Mouse (Mus musculus): ENCODE measurements around the gene Pde8b. TPM values are rescaled to one million over a fixed set of nuclear protein-coding genes. Genes with fewer than 3 reads are reported as not detected.
A peak's percentile ranks its signal among the peaks of the same experiment; 100 is the strongest.

Pde8b gene
- polyA plus RNA-seq (2014; fragmentation: Nextera tagmentation; extraction: Ambion mirVana), result 3.6 and 5.2 TPM in 2 replicates

DNA sequence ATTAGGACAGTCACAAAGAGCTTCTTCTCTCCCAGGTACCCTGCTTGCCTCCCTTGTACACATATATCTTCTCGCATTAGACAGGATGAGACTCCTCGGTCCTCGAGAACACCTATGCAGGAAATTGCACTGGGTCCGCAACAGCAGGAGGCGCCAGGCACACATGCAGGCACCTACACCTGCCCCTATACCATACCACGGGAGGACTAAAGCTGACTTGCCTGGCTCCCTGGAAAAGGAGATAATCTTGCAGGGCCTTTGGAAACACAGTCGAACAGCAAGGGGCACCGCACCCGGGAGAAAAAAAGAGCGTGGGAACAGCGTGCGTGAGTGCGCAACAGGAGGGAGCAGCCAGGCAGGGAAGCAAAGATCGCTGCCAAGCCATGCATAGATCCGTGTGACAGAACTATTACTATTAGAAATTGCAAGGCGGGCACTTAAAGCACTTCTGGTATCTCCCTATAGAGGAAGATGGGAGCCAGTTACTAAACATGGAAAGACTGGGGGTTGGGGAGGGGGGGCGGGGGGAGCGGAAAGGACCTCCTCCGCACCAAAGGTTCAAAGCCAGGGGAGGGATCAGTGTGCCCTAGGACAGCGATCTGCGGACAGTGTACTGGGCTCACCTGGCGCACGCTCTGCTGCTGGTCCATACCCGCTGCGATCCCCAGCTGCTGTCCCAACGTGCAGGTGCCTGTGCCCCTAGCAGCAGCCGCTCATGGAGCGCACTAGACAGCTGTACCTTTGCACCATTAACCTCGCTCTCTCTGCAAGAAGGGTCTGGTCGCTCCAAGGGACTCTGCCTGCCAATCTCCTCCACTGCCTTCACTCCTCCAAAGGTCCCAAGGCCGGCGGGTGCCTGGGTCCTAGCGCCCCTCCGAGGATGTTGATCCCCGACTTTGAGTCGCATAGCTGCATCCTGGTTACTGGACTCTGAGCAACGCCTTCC is at the start of gene Pde8b:
Gene Pde8b (minus strand): TSS at position 826 of the 946 bp plus-strand sequence.
- no peaks in the 10 kb centered on the region; the same call in 1 of the 2 replicates for H3K4me1 ChIP-seq (ENCODE audit: control insufficient read depth, insufficient read depth, low read length)
- H3K27me3 ChIP-seq (replicated peaks; ENCODE audit: control insufficient read depth, insufficient read depth, low read length), result no peaks in the 10 kb centered on the region
- no peak; the same call in 1 of the 2 replicates for ATAC-seq
- peak within 1 kb of the TSS; percentile 27 for H3K4me3 ChIP-seq (ENCODE audit: low read depth, low read length)
- no peaks in the 10 kb centered on the region for H3K36me3 ChIP-seq (ENCODE audit: control insufficient read depth, insufficient read depth, low read length)
- peak within 1 kb of the TSS; percentile 59 for H3K4me2 ChIP-seq (ENCODE audit: low read length)
- H3K27ac ChIP-seq (ENCODE audit: low read depth, low read length), result no peak within 1 kb of the TSS
- DNase-seq (ENCODE audit: low spot score), result peak; percentile 33
- H3K9ac ChIP-seq (ENCODE audit: low read length), result peak within 1 kb of the TSS; percentile 50; the same call in 1 of the 2 replicates
- H3K9me3 ChIP-seq (replicated peaks; ENCODE audit: control insufficient read depth, low read length), result no peaks in the 10 kb centered on the region
- WGBS, result 4% methylated on average over 37 of the region's 37 CpGs

DNA sequence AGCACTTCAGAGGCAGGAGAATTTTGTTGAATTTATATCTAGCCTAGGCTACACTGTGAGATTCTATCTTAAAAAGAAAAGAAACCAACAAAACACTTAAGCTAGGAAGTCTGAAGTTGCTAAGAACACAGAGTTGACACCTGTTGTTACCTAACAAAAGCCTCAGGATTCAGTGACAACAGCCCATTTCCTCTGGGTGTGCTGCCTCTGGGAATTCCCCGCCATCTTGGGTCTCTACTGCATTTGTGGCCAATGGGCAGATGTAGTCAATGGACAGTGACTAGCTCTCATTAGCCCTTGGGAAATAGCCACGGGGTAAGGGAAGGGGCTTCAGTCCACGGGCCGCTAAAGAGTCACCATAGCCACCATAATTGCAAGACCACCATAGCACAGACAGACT is 41.8 kb upstream of the Pde8b start:
- Histone ChIP-seq H3K36me3 (ENCODE audit: control insufficient read depth, insufficient read depth, low read length) (no peaks in the 10 kb centered on the region), H3K27ac (ENCODE audit: low read depth, low read length) (no peak overlapping the region), H3K9me3 (replicated peaks; ENCODE audit: control insufficient read depth, low read length) (no peaks in the 10 kb centered on the region), H3K4me2 (ENCODE audit: low read length) (no peak overlapping the region), H3K4me3 (ENCODE audit: low read depth, low read length) (no peak overlapping the region), H3K4me1 (ENCODE audit: control insufficient read depth, insufficient read depth, low read length) (no peaks in the 10 kb centered on the region), H3K9ac (ENCODE audit: low read length) (no peak overlapping the region), H3K27me3 (replicated peaks; ENCODE audit: control insufficient read depth, insufficient read depth, low read length) (no peaks in the 10 kb centered on the region)
- DNase-seq (ENCODE audit: low spot score), result no peak
- WGBS, result 19% methylated on average over 4 of the region's 4 CpGs
- ATAC-seq, result no peak

DNA sequence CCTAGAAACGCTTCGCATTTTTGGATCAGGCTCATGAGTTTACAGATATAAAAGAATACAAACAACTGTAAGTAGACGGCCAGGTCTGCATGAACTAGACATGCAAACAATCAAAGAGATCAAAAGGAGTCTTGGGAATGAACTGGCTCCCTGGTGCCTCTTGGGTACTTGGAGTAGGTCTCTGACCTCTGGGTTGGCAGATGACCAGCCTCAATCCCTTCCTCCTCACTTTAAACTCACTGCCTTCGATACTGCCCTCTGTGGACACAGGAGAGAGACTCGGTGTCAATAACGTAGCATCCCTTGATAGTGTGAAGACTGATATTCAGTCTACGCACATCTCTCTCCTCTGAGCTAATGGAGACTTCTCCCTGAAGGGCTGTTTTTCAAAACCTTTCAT is 37.9 kb upstream of the Pde8b start:
- no peaks in the 10 kb centered on the region for H3K9me3 ChIP-seq (replicated peaks; ENCODE audit: control insufficient read depth, low read length)
- no peaks in the 10 kb centered on the region for H3K36me3 ChIP-seq (ENCODE audit: control insufficient read depth, insufficient read depth, low read length)
- no peaks in the 10 kb centered on the region for H3K4me1 ChIP-seq (ENCODE audit: control insufficient read depth, insufficient read depth, low read length)
- no peak overlapping the region for H3K4me2 ChIP-seq (ENCODE audit: low read length)
- 78% methylated on average over 7 of the region's 7 CpGs for WGBS
- H3K4me3 ChIP-seq (ENCODE audit: low read depth, low read length), result no peak overlapping the region
- H3K9ac ChIP-seq (ENCODE audit: low read length), result no peak overlapping the region
- no peak overlapping the region for H3K27ac ChIP-seq (ENCODE audit: low read depth, low read length)
- ATAC-seq (no peak), DNase-seq (ENCODE audit: low spot score) (no peak)
- H3K27me3 ChIP-seq (replicated peaks; ENCODE audit: control insufficient read depth, insufficient read depth, low read length), result no peaks in the 10 kb centered on the region

DNA sequence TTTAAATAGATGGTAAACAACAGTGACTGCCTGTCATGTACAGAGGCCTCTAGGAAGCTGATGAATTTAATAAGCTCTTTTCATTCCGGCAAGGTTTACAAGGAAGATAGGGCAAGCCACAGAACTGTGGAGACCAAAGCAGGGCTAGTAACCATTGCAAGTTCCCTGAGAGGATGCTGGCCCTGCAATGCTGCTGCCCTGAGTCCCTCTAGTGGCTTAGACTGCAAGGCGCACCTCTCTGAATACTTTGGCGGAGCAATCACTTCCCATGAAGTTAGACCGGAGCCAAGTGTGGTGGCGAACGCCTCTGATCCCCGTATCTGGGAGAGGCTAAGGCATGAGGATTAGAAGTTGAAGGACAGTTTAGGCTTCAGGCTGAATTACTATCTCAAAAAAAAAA is 36.9 kb upstream of the Pde8b start:
- Histone ChIP-seq H3K9ac (ENCODE audit: low read length) (no peak overlapping the region), H3K27me3 (replicated peaks; ENCODE audit: control insufficient read depth, insufficient read depth, low read length) (no peaks in the 10 kb centered on the region), H3K9me3 (replicated peaks; ENCODE audit: control insufficient read depth, low read length) (no peaks in the 10 kb centered on the region), H3K4me2 (ENCODE audit: low read length) (no peak overlapping the region), H3K4me1 (ENCODE audit: control insufficient read depth, insufficient read depth, low read length) (no peaks in the 10 kb centered on the region), H3K27ac (ENCODE audit: low read depth, low read length) (no peak overlapping the region), H3K4me3 (ENCODE audit: low read depth, low read length) (no peak overlapping the region), H3K36me3 (ENCODE audit: control insufficient read depth, insufficient read depth, low read length) (no peaks in the 10 kb centered on the region)
- peak; percentile 90 for DNase-seq (ENCODE audit: low spot score)
- 5% methylated on average over 7 of the region's 7 CpGs for WGBS
- peak; percentile 83; the same call in 1 of the 2 replicates for ATAC-seq

DNA sequence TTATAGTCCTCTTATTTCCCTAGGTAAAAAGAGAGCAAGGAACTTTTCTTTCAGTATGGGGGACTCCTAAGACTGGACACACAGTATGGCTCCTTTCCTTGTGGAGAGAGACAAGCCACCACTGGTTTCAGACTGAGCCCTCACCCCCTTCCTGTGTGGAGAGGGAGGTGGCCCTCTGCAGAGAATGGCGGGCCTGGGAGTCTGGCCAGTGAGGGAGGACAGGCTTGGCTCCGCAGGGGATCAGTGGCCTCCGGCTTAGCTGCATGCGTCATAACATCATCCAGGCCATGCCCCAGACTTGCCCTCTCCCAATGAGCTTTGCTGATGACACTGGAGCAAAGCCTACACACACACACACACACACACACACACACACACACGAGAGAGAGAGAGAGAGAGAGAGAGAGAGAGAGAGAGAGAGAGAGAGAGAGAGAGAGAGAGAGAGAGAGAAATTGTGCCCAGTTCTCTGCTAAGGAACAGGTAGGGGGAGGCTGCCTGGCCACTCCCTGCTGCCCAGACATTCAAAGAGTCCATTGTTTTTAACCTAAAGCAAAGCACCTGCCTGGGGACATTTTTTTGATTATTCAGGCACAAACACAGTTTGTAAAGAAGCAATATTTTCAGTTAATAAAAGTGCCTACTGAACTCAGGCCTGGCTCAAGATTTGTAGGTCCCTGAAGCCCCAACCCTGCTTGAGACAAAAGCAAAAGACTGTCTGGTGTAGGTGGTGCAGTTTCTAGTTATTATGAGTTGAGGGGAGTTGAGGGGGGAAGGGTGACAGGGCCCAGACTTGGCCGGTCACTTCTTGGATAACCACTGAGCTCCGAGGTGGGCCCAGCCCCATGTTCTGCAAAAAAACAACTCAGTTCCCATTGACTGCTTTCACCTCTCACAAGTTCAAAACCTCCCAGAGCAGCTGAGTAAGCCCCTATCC is 31.9 kb upstream of the Pde8b start:
- ATAC-seq, result no peak
- Histone ChIP-seq H3K9ac (ENCODE audit: low read length) (no peak overlapping the region), H3K27me3 (replicated peaks; ENCODE audit: control insufficient read depth, insufficient read depth, low read length) (no peaks in the 10 kb centered on the region), H3K27ac (ENCODE audit: low read depth, low read length) (no peak overlapping the region), H3K4me3 (ENCODE audit: low read depth, low read length) (no peak overlapping the region), H3K9me3 (replicated peaks; ENCODE audit: control insufficient read depth, low read length) (no peaks in the 10 kb centered on the region), H3K36me3 (ENCODE audit: control insufficient read depth, insufficient read depth, low read length) (no peaks in the 10 kb centered on the region), H3K4me2 (ENCODE audit: low read length) (no peak overlapping the region), H3K4me1 (ENCODE audit: control insufficient read depth, insufficient read depth, low read length) (no peaks in the 10 kb centered on the region)
- no peak for DNase-seq (ENCODE audit: low spot score)
- WGBS, result 30% methylated on average over 6 of the region's 7 CpGs

DNA sequence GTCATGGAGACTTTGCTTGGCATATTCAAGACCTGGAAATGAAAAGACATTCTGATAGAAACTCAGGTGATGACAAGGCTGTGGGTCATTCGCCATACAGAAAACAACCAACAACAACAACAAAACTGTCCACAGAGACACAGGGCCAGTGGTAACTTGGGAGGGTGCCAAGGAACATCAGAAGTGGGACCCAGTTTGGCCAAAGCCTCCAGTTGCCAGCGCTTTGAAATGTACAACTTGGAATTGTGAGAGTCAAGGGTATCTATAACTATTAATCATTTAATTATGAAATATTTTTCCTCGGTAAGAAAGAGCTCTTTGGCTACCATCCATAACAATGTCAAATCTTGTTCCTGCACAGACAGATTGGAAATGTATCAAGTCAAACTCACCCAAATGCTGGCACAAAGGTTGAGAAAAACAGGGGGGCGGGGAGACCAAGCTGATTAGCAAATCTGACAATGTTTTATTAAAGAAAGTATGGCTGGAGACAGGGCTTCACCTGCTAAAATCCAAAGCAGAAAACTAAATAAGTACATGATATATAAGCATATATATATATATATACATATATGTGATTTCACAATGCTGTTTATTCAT is 28.4 kb upstream of the Pde8b start:
- peak; percentile 53 for DNase-seq (ENCODE audit: low spot score)
- ATAC-seq, result no peak
- Histone ChIP-seq H3K9ac (ENCODE audit: low read length) (no peak overlapping the region), H3K27me3 (replicated peaks; ENCODE audit: control insufficient read depth, insufficient read depth, low read length) (no peaks in the 10 kb centered on the region), H3K4me3 (ENCODE audit: low read depth, low read length) (no peak overlapping the region), H3K27ac (ENCODE audit: low read depth, low read length) (no peak overlapping the region), H3K4me1 (ENCODE audit: control insufficient read depth, insufficient read depth, low read length) (no peaks in the 10 kb centered on the region), H3K36me3 (ENCODE audit: control insufficient read depth, insufficient read depth, low read length) (no peaks in the 10 kb centered on the region), H3K9me3 (replicated peaks; ENCODE audit: control insufficient read depth, low read length) (no peaks in the 10 kb centered on the region), H3K4me2 (ENCODE audit: low read length) (no peak overlapping the region)
- 90% methylated on average over 4 of the region's 4 CpGs for WGBS

DNA sequence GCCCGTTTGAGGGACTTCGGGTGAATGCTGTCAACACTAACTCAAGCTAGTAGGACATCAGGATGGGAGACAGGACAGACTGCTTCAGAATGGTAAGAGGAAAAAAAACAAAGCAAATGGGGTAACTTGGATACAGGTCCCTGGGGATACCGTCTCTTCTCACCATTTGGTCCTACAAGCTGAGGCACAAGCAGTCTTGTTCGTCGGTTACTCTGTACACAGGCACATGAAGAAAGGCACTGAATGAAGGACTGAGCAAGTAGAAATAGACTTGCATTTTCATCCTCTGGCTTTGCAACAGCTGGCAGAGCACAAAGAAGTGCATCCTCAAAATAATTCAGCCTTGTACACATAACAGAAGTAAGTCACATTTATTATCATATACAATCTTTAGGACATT is 14.6 kb upstream of the Pde8b start:
- Histone ChIP-seq H3K4me1 (ENCODE audit: control insufficient read depth, insufficient read depth, low read length) (no peaks in the 10 kb centered on the region), H3K9me3 (replicated peaks; ENCODE audit: control insufficient read depth, low read length) (no peaks in the 10 kb centered on the region), H3K4me2 (ENCODE audit: low read length) (no peak overlapping the region), H3K27me3 (replicated peaks; ENCODE audit: control insufficient read depth, insufficient read depth, low read length) (no peaks in the 10 kb centered on the region), H3K4me3 (ENCODE audit: low read depth, low read length) (no peak overlapping the region), H3K36me3 (ENCODE audit: control insufficient read depth, insufficient read depth, low read length) (no peaks in the 10 kb centered on the region), H3K9ac (ENCODE audit: low read length) (no peak overlapping the region), H3K27ac (ENCODE audit: low read depth, low read length) (no peak overlapping the region)
- DNase-seq (ENCODE audit: low spot score), result no peak
- WGBS, result 86% methylated on average over 5 of the region's 5 CpGs
- no peak for ATAC-seq

DNA sequence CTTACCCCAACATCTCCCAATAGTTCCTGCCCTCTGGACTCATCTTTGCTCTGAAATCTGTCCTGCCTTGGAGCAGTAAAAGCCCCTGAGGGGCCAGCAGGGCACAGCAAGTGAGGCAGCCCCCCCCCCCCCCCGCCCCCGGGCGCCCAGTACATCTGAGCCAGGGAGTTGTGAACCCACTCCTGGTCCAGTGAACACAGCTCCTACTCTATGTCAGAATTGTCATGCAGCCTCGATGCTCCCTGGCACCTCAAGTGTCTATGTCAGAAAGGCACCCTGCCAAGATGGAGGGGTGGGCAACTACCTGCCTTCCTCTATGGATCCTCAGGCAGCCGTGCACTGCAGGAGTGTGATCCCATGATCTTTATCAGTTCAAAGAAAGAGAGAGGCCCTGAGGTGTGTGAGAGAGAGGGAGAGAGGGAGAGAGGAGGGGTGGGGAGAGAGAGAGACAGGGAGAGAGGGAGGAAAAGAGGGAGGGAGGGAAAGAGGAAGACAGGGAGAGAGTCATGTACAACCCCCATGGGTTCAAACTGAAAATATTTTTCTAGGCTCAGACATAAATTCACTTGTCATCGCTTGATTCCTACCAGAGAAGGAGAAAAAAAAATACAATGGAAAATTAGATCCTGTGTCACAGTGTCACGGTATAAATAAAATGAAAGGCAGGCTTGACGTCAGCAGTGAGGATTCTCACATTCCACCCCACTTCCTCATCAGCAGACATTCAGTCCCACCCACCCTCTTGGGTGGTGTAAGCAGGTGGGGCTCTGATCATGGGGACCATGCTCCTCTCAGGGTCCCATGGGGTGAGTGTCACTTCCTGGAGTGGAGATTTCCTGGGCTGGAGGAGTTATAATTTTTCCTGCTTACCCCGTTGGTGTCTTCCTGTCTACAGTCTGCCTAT is 11.0 kb upstream of the Pde8b start:
- ATAC-seq, result no peak

More for the DNA sequence above, 11.0 kb upstream of the Pde8b start:
- Histone ChIP-seq H3K9ac (ENCODE audit: low read length) (no peak overlapping the region), H3K4me2 (ENCODE audit: low read length) (no peak overlapping the region), H3K9me3 (replicated peaks; ENCODE audit: control insufficient read depth, low read length) (no peaks in the 10 kb centered on the region), H3K27ac (ENCODE audit: low read depth, low read length) (no peak overlapping the region), H3K4me3 (ENCODE audit: low read depth, low read length) (no peak overlapping the region), H3K27me3 (replicated peaks; ENCODE audit: control insufficient read depth, insufficient read depth, low read length) (no peaks in the 10 kb centered on the region), H3K36me3 (ENCODE audit: control insufficient read depth, insufficient read depth, low read length) (no peaks in the 10 kb centered on the region), H3K4me1 (ENCODE audit: control insufficient read depth, insufficient read depth, low read length) (no peaks in the 10 kb centered on the region)
- WGBS, result 74% methylated on average over 9 of the region's 9 CpGs
- DNase-seq (ENCODE audit: low spot score), result no peak

Data from forebrain, embryonic 14.5 days (tissue).